Mouse (Mus musculus) adrenal gland, adult 2 months (tissue): ENCODE measurements around the gene Plekhm3. TPM values are rescaled to one million over a fixed set of nuclear protein-coding genes. Genes with fewer than 3 reads are reported as not detected.
A peak's percentile ranks its signal among the peaks of the same experiment; 100 is the strongest.

Source experiments
- DNase-seq: peaks from one replicate; pipeline ENCODE4 v3.0.0; 2021
- polyA plus RNA-seq: library from polyadenylated mRNA; depleted of rRNA; stranded (reverse); fragments of >200 nt; gene quantifications from 2 replicates; pipeline ENCODE4 v1.2.3, GENCODE M21; 2012; rRNA removed
- total RNA-seq, 2 experiments: library from RNA; stranded (reverse); gene quantifications; 2 replicates each; pipeline ENCODE4 v1.2.3; 2021

Gene Plekhm3
- total and polyA plus RNA-seq, 3 experiments, result 3.8 to 21.4 (median 12.7) TPM

DNA sequence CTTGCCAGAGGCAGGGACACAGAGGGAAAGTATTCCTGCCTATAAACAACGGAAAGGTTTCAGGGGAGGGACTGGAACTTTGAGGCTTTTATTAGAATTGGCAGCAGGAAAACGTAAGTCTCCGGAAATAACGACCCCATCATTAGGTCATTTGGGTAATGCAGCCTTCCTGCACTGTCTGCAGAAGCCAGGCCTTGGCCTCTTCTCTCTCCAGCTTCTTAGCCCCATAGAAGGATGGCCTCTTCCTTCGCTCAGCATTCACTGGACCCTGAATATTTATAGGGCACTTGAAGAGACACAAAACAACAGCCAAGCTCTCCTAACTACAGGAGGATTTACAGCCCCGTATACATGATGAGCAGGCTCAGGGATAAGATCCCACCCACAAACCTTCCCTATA lies 186.5 kb downstream of the Plekhm3 start:
- no peak for DNase-seq

DNA sequence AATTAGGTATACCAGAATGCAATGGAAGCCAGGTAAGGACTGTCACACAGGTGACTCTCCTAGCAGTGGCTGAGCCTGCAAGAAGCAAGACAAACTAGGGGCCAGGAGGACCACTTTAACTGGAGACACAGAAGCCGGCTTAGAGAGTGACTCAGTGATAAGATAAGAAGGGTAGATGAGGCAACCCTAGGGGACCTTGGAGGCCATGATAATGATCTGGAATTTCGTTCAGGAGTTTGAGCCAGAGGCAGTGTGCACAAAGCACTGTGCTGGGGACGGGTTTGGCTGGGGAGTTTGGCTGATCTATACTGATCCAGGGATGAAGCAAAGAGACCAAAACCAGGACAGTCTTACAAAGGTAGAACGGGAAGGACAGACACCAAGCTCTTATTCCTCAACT lies 195.0 kb downstream of the Plekhm3 start:
- DNase-seq, result peak; percentile 57

DNA sequence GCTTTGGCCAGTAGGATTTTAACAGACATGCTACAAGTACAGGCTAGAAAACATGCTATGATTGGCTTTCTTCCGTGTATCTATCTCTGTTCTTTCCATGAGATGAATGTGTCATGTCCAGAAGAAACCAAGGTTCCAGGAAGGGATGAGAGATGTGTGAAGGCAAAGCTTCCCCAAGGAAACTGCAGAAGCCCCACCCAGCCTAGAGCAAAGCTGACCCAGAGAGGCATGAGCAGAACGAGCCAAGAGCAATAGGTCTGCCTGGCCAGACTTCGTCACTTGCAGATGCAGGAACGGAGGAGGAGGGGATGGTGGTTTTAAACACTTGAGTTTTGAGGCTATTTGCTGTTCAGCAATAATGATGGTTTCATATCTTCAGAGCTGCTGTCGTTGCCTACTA lies 198.9 kb downstream of the Plekhm3 start:
- DNase-seq, result no peak

DNA sequence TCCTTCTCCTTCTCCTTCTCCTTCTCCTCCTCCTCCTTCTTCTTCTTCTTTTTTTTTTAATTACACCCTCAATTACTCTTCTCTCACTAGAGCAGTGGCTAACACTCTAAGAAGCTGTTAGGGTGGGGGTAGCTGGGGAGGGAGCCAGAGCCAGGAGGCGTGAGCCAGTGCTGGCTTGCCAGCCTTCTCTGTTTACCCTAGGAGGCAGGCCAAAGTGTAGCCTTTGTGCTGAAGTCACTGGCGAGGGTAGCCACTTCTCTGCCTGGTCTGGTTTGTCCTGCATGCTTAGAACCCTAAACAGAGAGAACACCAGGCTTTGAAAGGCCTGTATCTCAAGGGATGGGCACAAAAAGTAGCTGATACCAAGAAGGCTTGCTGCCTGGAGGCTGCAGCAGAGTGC lies 199.4 kb downstream of the Plekhm3 start:
- peak; percentile 12 for DNase-seq

DNA sequence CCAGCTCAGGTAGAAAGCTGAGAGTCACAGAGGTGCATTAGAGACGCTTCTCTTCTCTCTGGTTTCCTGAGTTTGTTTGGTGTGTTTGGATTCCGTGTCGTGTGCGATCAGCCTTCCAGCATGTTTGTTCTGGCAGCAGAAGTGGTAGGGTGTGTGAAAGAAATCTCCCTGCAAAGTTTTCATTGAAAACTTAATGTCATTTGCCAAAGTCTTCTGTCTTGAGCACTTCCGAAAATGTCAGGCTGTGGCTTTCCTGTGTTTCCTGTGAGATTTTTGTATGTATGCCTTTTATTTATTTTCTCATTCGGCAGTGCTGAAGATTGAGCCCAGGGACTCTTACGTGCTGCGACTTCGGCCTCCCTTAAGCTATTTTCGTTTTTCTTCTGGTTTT lies 200.0 kb downstream of the Plekhm3 start:
- DNase-seq, result no peak

DNA sequence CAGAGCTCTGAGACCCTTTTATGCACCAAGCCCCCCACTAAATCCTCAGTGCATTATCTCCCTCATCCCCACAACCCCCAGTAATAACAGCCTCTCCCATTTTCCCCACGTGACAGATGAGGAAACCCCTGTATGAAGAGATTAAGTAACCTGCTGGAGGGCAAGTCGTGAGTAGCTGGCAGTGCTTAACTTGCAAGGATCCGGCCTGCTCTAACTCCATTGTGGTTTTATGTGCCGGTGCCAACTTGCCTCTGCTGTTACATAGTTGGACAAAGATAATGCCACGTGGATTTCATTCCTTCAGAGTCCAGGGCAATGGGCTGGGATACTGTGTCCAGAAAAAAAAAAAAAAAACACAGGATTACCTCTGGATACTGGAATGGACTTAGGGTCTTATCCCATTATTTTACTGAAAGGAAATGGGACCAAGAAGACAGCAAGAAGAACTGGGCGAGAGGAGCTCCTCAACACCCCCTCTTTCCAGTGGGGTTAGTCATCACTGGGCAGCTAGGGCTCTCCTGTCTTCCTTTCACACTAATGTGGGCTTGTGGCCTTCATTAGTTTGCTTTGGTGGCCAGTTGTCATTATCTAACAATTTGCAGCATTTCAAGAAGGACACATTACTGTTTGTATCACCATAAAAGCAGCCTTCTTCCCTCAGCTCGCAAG lies 200.5 kb downstream of the Plekhm3 start:
- DNase-seq, result peak; percentile 26

DNA sequence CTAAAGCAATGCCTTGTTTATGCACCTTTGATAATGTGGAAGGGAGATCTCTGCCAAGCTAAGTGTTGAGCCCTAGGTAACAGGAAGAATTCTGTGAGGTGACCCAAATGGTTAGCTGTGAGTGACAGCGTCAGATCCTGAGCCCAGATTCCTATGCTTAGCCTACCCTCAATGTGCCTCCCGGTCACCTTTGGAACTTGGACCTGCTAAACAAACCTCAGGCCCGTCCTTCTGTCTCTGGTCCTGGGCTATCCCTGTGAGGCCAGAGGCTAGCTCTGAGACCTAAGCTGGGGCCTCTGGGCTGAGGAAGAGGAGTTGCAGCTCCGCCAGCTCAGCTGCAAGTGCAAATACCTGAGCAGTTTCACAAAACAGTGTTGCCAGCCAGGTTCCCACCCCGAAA lies 202.0 kb downstream of the Plekhm3 start:
- no peak for DNase-seq

DNA sequence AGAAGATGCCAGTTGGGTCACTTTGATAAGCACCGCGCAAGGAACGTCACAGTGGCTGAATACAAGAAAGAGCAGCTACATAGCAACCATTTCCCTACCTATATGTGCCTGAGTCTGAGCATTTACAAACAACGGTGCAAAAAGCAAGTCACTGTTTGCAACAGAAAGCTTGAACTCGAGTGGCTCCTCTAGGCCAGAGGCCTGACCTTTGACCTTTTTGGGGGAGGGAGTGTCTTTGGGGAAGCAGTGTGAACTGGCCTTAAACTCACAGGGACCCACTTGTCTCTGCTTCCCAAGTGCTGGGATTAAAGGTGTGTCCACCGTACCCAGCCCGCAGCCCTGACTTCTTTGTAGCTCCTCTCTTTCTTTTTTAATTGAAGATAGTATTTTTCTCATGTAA lies 203.0 kb downstream of the Plekhm3 start:
- DNase-seq, result no peak

DNA sequence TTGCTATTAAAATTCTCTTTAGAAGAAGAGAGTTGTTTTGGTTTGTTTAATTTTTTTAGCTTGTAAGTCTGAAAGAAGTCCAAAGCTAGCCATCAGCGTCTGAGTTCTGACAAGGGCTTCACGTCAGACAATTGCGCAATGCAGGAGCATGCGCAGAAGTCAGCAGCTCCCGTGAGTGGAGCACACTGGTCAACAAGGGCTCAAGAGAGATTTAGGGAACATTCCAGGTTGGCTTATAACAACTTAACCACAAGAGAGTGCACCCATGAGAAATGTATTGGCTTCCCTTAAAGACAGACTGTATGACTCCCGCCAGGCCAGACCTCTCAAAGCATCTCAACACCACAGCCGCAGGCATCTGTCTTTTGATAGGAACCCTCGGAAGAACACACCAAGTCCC lies 203.5 kb downstream of the Plekhm3 start:
- DNase-seq, result peak; percentile 34

DNA sequence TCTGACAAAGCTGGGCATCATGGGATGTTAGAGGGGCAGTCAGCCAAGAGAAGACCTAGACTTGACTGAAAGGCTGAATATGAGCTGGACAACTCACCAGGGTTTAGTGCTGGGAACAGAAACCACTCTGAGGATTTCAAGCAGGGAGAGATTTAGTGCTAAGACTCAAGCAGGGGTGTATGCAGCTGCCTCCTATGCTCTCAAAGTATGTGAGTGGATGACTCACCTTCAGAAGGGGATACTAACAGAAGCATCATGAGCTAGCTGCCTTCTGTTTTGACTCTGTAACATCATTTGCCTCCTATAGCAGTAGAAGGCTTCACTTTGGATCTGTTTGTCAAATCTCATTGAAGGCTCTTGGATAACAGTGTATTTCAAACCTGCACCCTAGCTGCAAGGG lies 212.0 kb downstream of the Plekhm3 start:
- no peak for DNase-seq

DNA sequence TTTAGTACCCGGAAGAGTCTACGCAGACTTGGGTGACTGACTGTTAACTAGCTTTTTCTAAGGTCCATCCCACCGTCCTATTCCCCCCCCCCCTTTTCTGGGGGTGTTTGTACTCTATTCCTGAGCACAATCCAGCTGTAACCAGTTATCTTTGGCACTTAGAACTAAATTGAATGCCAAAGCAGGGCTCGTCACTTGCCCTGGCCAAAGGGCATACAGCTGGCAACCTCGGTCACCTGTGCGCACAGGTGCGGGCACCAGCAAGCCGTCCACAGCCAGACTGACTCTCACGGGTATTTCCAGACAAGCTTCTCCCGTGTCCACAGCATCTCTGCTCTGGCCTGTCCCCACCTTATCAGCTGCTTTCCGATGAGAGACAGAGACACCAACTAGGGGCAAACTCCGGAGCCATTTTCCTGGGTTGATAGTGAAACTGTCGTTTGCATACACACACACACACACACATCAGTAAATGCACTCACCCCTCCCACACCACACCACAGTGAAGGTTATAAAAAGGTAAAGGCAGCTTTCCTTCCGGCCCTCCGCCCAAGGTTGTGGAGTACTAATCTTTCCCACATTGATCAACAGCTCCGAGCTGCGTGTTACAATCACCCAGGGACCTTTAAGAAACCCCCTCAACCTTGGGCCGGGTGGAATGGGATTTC lies 213.7 kb downstream of the Plekhm3 start:
- DNase-seq, result no peak

DNA sequence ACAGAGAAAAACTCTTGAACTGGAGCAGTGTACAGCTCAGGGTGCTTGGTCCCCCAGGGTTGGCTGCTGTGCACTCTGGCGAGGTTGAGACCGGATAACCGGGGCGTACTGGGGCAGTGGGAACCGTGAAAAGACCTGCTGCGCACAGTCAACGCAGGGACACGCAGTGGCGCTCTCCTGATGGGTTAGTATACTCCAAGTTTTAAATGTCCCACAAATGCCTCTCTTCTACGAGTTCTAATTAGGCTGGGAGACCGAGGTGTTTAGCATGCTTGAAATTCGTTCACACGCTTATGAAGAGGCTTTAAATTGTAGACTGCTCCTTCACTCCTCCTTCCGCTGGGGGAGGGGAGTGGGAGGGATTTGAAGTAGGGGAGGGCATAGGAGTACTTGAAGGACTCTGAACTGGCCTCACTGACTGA lies 218.0 kb downstream of the Plekhm3 start:
- DNase-seq, result peak; percentile 81

DNA sequence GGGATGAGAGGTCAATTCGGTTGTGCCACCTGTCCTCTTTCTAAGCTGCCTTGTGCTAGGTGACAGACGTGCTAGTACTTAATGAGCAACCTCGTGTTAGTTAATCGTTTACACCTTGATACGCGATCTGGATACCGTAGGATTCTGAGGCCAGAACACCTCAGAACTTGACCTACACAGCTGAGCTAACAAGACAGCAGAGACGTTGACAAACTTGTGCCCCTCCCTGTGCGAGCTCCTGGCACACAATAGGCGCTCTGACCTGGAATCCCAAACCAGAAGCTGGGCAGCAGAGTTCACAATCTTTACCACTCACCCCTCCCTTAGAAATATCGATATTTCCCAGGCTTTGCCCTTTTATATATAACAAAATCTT lies 218.5 kb downstream of the Plekhm3 start:
- no peak for DNase-seq

DNA sequence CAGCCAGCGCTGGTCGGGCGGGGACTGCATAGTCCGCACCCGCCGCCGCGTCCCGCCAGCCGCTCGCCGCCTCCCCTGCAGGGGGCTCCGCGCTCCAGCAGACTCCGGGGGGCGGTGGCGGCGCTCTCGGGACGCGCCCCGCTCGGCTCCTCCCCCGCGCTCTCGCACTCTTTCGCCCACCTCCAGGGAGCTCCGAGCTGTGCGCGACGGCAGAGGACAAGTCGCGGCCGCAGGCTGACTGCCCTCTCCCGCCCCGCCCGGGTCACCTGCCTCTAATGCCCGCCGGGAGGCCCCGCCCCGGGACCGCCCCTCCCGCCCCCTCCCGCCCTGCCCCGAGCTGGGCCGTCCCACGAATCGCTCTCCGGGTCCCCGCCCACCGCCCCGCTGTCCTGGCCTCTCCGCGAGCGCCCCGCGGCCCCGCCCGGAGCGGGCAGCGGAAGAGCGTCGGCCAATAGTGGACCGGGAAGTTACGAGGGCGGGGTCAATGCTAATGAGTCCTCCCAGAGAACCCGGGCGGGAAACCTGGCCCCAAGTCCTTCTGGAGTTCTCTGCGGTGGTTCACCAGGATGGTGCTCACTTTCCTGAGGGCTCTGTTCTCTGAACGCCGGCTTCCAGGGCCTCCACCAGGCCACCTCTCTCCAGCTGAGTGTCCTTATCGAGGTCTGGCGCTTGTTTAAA lies 219.0 kb downstream of the Plekhm3 start, which contains the start of gene Fzd5:
TSS of gene Fzd5 (minus strand) at position 250 of the 678 bp plus-strand sequence.
- DNase-seq, result peak; percentile 98

DNA sequence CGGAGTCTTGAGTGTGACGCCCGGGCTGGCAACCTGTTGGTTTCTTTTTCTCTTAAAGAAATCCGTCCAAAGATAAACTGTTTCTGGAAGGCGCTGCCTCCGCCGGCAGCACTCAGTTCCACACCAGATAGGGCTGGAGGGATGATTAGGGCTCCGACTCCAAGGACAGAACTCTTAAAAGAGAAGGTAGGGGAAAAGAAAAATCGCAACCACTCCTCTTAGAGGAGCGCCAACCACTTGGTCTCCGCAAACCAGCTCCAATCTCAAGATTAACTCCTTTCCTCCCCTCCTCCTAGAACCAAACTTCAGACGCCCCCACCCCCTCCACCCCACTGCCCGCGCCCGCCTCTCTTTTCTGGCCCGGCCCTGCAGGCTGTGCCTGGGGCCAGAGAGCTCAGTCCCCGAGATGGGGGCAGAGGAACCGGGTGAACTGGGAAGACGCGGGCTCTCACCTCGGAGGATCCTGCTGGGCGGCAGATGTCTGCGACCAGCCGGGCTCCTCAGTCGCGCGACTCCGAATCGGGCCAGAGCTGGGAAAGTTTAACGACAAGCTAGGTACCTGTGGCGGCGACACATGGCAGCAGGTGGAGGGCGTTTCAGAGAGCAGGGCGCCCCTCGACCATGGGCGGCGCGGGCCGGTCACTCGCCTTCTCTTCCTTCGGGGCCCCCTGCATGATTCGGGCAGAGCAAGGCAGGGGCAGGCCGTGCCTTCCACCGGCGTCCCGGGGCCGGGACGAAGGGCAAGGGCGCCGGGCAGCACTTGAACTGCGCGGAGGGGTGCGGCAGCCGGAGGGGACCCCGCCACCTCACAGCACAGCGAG lies 219.7 kb downstream of the Plekhm3 start:
- DNase-seq, result no peak

Other genes with a start within 250 kb of the Plekhm3 start
- 10 to 100 TPM; 12.5 to 21.3 TPM for gene Fzd5, start 219.1 kb downstream of the Plekhm3 start, total RNA-seq
- 24.7 and 29.6 TPM in 2 replicates for gene Fzd5, start 219.1 kb downstream of the Plekhm3 start, polyA plus RNA-seq
- 100 to 1,000 TPM; 844 to 986 TPM for gene Akr1cl, start 75.9 kb upstream of the Plekhm3 start, total RNA-seq
- 169 and 242 TPM in 2 replicates for gene Akr1cl, start 75.9 kb upstream of the Plekhm3 start, polyA plus RNA-seq
- gene Cryge, start 94.3 kb upstream of the Plekhm3 start, total RNA-seq, result not detected
- 0.65 TPM in 1 of 2 replicates, not detected in the other for gene Cryge, start 94.3 kb upstream of the Plekhm3 start, polyA plus RNA-seq
- gene Crygd, start 106.6 kb upstream of the Plekhm3 start, total RNA-seq, result not detected
- gene Crygd, start 106.6 kb upstream of the Plekhm3 start, polyA plus RNA-seq, result 1.3 TPM in 1 of 2 replicates, not detected in the other
- not detected for gene Crygc, start 116.9 kb upstream of the Plekhm3 start, total RNA-seq
- not detected in 2 replicates for gene Crygc, start 116.9 kb upstream of the Plekhm3 start, polyA plus RNA-seq
- not detected for gene Crygb, start 125.5 kb upstream of the Plekhm3 start, total RNA-seq
- gene Crygb, start 125.5 kb upstream of the Plekhm3 start, polyA plus RNA-seq, result not detected in 2 replicates
- gene Cryga, start 146.5 kb upstream of the Plekhm3 start, total RNA-seq, result not detected
- not detected in 2 replicates for gene Cryga, start 146.5 kb upstream of the Plekhm3 start, polyA plus RNA-seq
- gene Gm28845, start 162.7 kb upstream of the Plekhm3 start, total RNA-seq, result not detected
- not detected in 2 replicates for gene Gm28845, start 162.7 kb upstream of the Plekhm3 start, polyA plus RNA-seq
- not detected for gene D630023F18Rik, start 166.4 kb upstream of the Plekhm3 start, total RNA-seq
- not detected in 2 replicates for gene D630023F18Rik, start 166.4 kb upstream of the Plekhm3 start, polyA plus RNA-seq
- 100 to 1,000 TPM; 567 to 693 TPM for gene Idh1, start 229.7 kb upstream of the Plekhm3 start, total RNA-seq
- 50.2 and 59.9 TPM in 2 replicates for gene Idh1, start 229.7 kb upstream of the Plekhm3 start, polyA plus RNA-seq
- 10 to 100 TPM; 29.1 to 38.3 TPM for gene Pikfyve, start 229.9 kb upstream of the Plekhm3 start, total RNA-seq
- gene Pikfyve, start 229.9 kb upstream of the Plekhm3 start, polyA plus RNA-seq, result 5.7 and 8.0 TPM in 2 replicates